Mouse (Mus musculus) lung, adult 2 months (tissue): Measurements from ENCODE around the gene Mas1.

Experiments
- CTCF ChIP-seq: fragments of 200-500 bp; IDR thresholded peaks from 2 replicates; pipeline ENCODE4 v1.5.1; 2011; ENCODE audit warnings: mild to moderate bottlenecking, low read length, control low read depth; ENCODE audit not compliant: insufficient read depth
- POLR2A ChIP-seq: fragments of 200-500 bp; IDR thresholded peaks from 2 replicates; pipeline ENCODE4 v1.6.1; 2011; ENCODE audit warnings: low read depth, mild to moderate bottlenecking, control low read depth, low read length, borderline replicate concordance; ENCODE audit errors: extremely low read depth

GRCm38 (mm10) chr17:12830351-12830750 lies 37.6 kb downstream of the Mas1 start:
- TF ChIP-seq CTCF (no peak), POLR2A (no peak)
